Mouse (Mus musculus) thymus, adult 2 months (tissue): ENCODE data around the gene Pax5. TPM values are rescaled to one million over a fixed set of nuclear protein-coding genes. Genes with fewer than 3 reads are reported as not detected.

Source experiments
- DNase-seq: peaks from one replicate; pipeline ENCODE4 v3.0.0; 2021
- H3K27ac ChIP-seq: fragments of 200-500 bp; 2 replicates; pipeline ENCODE4 v1.5.1; 2012; ENCODE audit warnings: low read length, control low read depth; ENCODE audit not compliant: control insufficient read depth, insufficient read depth
- H3K27me3 ChIP-seq: fragments of 200-500 bp; 2 replicates; pipeline ENCODE4 v1.6.1; 2012; ENCODE audit warnings: mild to moderate bottlenecking, low read length, moderate library complexity, mixed read lengths; ENCODE audit not compliant: control insufficient read depth, insufficient read depth
- H3K36me3 ChIP-seq: fragments of 200-500 bp; 2 replicates; pipeline ENCODE4 v1.6.1; 2012; ENCODE audit warnings: mild to moderate bottlenecking, low read length, moderate library complexity; ENCODE audit not compliant: control insufficient read depth, insufficient read depth
- H3K4me1 ChIP-seq: fragments of 200-500 bp; replicated peaks from 2 replicates; pipeline ENCODE4 v1.6.1; 2012; ENCODE audit warnings: low read length; ENCODE audit not compliant: control insufficient read depth, insufficient read depth
- H3K4me3 ChIP-seq: fragments of 200-500 bp; 2 replicates; pipeline ENCODE4 v1.5.1; 2012; ENCODE audit warnings: mild to moderate bottlenecking, low read length, control low read depth, moderate library complexity; ENCODE audit not compliant: control insufficient read depth, insufficient read depth
- CTCF ChIP-seq: fragments of 200-500 bp; IDR thresholded peaks from 2 replicates; pipeline ENCODE4 v1.5.1; 2012; ENCODE audit warnings: mild to moderate bottlenecking, control low read depth, low read length, moderate library complexity, borderline replicate concordance; ENCODE audit not compliant: control insufficient read depth, poor library complexity, insufficient read depth; ENCODE audit errors: extremely low read depth
- POLR2A ChIP-seq: fragments of 200-500 bp; IDR thresholded peaks from 2 replicates; pipeline ENCODE4 v1.6.1; 2012; ENCODE audit warnings: mild to moderate bottlenecking, low read length, control low read depth, moderate library complexity; ENCODE audit not compliant: control insufficient read depth, poor library complexity, insufficient read depth; ENCODE audit errors: extremely low read depth
- WGBS: fragments of 180-500 bp; shearing (Covaris S2); methylation state at CpG from one replicate; pipeline ENCODE4 v1.1.7; 2018; 5-methylcytosine and 5-hydroxymethylcytosine counted together
- polyA plus RNA-seq: library from polyadenylated mRNA; depleted of rRNA; stranded (reverse); fragments of >200 nt; gene quantifications from 2 replicates; pipeline ENCODE4 v1.2.3, GENCODE M21; 2012

The Pax5 gene
- polyA plus RNA-seq, 1 experiment, result 2.7 TPM

- no peak overlapping the region for H3K4me3 ChIP-seq
Observed at GRCm38 (mm10) chr4:44663489-44663888, 46.8 kb downstream of the Pax5 start.

DNA sequence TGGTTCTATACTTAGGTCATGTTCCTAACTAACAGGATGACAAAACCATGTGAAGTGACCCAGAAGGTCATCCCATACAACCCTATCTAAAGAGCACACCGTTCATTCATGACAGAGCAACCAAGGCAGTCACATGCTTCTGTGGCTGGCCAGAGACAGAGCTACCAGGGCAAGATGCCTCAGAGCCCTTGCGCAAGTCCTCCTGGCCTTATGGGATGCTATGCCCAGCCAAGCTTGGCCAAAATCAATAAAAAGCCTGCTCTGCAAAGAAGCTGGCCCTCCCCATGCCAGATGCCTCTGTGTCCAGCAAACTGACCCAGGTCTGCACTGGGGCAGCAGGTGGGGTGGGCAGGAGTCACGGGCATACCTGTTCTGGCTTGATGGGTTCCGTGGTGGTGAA, 65.1 kb downstream of the Pax5 start:
- TF ChIP-seq POLR2A (no peak), CTCF (no peak)
- no peaks in the 10 kb centered on the region for H3K4me1 ChIP-seq
- no peak overlapping the region for H3K4me3 ChIP-seq
- H3K27ac ChIP-seq, result no peak overlapping the region
- DNase-seq, result no peak
- H3K36me3 ChIP-seq, result no peaks in the 10 kb centered on the region
- WGBS, result 92% methylated on average over 4 of the region's 4 CpGs
- H3K27me3 ChIP-seq, result no peaks in the 10 kb centered on the region

More at GRCm38 (mm10) chr4:44663489-44663888, 46.8 kb downstream of the Pax5 start:
- 40% methylated on average over 10 of the region's 10 CpGs for WGBS
- Histone ChIP-seq H3K4me1 (no peaks in the 10 kb centered on the region), H3K27me3 (peaks cover 12% of the 10 kb centered on the region), H3K27ac (no peak overlapping the region), H3K36me3 (no peaks in the 10 kb centered on the region)
- TF ChIP-seq CTCF (no peak), POLR2A (no peak)
- no peak for DNase-seq

- no peak for DNase-seq
- no peak overlapping the region for H3K27ac ChIP-seq
- no peak for TF ChIP-seq CTCF
- no peak for TF ChIP-seq POLR2A
- no peaks in the 10 kb centered on the region for H3K36me3 ChIP-seq
- 82% methylated on average over 12 of the region's 12 CpGs for WGBS
- no peaks in the 10 kb centered on the region for H3K27me3 ChIP-seq
- H3K4me3 ChIP-seq, result no peak overlapping the region
- no peaks in the 10 kb centered on the region for H3K4me1 ChIP-seq
Observed at GRCm38 (mm10) chr4:44641831-44642587, 68.3 kb downstream of the Pax5 start.

DNA sequence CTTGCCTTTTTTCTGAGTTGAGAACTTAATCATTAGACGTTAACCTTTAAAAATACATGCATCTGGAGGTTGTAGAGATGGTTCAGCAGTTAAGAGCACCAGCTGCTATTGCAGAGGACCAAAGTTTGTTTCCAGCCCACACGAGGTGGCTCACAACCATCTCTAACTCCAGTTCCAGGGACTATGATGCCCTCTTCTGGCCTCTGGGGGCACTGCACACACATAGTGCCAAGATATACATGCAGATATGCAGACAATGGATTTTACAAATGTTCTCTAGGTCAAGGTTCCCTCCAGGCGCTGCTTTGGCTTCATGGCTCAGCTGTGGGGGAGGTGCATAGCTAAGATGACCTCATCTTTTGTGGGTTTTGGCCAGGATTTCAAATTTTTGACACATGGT, 74.7 kb downstream of the Pax5 start:
- Histone ChIP-seq H3K27ac (no peak overlapping the region), H3K36me3 (no peaks in the 10 kb centered on the region), H3K4me3 (no peak overlapping the region), H3K4me1 (no peaks in the 10 kb centered on the region), H3K27me3 (no peaks in the 10 kb centered on the region)
- TF ChIP-seq CTCF, result no peak
- no peak for TF ChIP-seq POLR2A
- 87% methylated on average over 3 of the region's 3 CpGs for WGBS
- no peak for DNase-seq

DNA sequence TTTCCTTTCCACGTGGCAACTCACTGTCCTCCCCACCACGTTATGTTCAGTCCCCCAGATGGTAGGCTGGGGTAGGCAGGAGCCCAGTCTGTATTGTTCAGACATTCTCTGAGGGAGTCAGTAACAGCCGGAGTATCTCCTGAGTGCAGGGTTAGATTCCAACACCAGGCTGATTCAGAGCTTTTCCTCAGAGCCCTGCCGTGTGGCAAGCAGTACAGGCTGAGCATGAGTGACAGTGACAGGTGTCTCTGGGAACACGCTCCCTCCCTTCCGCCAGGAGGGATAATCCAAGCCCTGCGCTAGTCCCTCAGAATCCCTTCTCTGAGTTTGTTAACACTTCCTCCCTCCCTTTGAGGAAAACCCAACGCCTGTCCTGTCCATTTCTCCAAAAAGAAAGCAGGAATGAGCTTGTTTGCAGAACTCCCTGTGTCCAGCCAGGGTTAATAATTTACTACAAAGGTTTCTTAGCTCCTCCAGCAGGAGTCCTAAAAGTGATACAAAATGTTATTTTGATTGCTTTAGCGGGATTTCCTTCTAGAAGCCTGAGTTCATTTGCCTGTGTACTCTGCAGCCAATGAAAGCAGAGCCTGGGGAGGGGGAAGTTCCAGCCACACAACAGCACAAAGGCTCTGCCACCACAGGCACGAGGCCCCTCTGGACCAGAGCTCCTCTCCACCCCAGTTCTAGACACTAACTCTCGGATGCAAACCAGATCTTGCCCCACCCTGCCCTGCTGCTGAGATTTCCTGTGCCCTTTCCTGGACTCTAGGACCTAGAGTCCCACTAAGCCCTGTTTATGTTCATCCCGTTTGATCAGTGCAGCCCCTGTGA, 76.4 kb downstream of the Pax5 start:
- no peak overlapping the region for H3K27ac ChIP-seq
- no peaks in the 10 kb centered on the region for H3K27me3 ChIP-seq
- H3K36me3 ChIP-seq, result no peaks in the 10 kb centered on the region
- DNase-seq, result no peak
- whole genome bisulfite sequencing, result 35% methylated on average over 12 of the region's 12 CpGs
- no peaks in the 10 kb centered on the region for H3K4me1 ChIP-seq
- TF ChIP-seq POLR2A (no peak), CTCF (no peak)
- no peak overlapping the region for H3K4me3 ChIP-seq

GRCm38 (mm10) chr4:44630059-44630458, 80.2 kb downstream of the Pax5 start:
- H3K27me3 ChIP-seq, result no peaks in the 10 kb centered on the region
- no peaks in the 10 kb centered on the region for H3K4me1 ChIP-seq
- TF ChIP-seq CTCF (no peak), POLR2A (no peak)
- no peak overlapping the region for H3K4me3 ChIP-seq
- WGBS, result 54% methylated on average over 6 of the region's 6 CpGs
- no peak for DNase-seq
- no peaks in the 10 kb centered on the region for H3K36me3 ChIP-seq
- H3K27ac ChIP-seq, result no peak overlapping the region
